Mouse (Mus musculus) lung, embryonic 14.5 days (tissue): ENCODE measurements around the gene Cyp4x1. TPM values are rescaled to one million over a fixed set of nuclear protein-coding genes. Genes with fewer than 3 reads are reported as not detected.
A peak's percentile ranks its signal among the peaks of the same experiment; 100 is the strongest.

ENCODE experiments used
- ATAC-seq: fragments of 200-750 bp; cut with Nextera tagmentation; 2 replicates; pipeline ENCODE4 v1.8.0; 2017; ENCODE audit warnings: mild to moderate bottlenecking, moderate TSS enrichment, moderate library complexity; ENCODE audit not compliant: insufficient read depth
- DNase-seq: peaks from one replicate; pipeline ENCODE4 v3.0.0-alpha.2; 2015
- H3K27ac ChIP-seq: fragments of 300-500 bp; sonication (generic); 2 replicates; pipeline ENCODE4 v1.5.1; 2014; ENCODE audit warnings: low read depth, mild to moderate bottlenecking, moderate library complexity
- H3K27me3 ChIP-seq: fragments of 300-500 bp; sonication (generic); 2 replicates; pipeline ENCODE4 v1.6.1; 2014; ENCODE audit warnings: low read length, control low read depth; ENCODE audit not compliant: insufficient read depth
- H3K36me3 ChIP-seq: fragments of 300-500 bp; sonication (generic); 2 replicates; pipeline ENCODE4 v1.6.1; 2014; ENCODE audit warnings: control low read depth; ENCODE audit not compliant: insufficient read depth
- H3K4me1 ChIP-seq: fragments of 300-500 bp; sonication (generic); 2 replicates; pipeline ENCODE4 v1.6.1; 2014; ENCODE audit warnings: antibody characterized with exemption, control low read depth; ENCODE audit not compliant: insufficient read depth
- H3K4me2 ChIP-seq: fragments of 300-500 bp; sonication (generic); 2 replicates; pipeline ENCODE4 v1.6.1; 2014; ENCODE audit warnings: mild to moderate bottlenecking
- H3K4me3 ChIP-seq: fragments of 300-500 bp; sonication (generic); 2 replicates; pipeline ENCODE4 v1.5.1; 2014; ENCODE audit warnings: low read depth, low read length
- H3K9ac ChIP-seq: fragments of 300-500 bp; sonication (generic); 2 replicates; pipeline ENCODE4 v1.6.1; 2014
- H3K9me3 ChIP-seq: fragments of 300-500 bp; sonication (generic); 2 replicates; pipeline ENCODE4 v1.6.1; 2016; ENCODE audit warnings: low read depth, low read length, control low read depth
- CTCF ChIP-seq: IDR thresholded peaks from 2 replicates; pipeline ENCODE4 v1.5.1; 2016; ENCODE audit warnings: antibody characterized with exemption, low read depth
- WGBS: fragments of 180-500 bp; shearing (Covaris S2); extraction: QIAGEN DNeasy Blood & Tissue Kit; methylation state at CpG from one replicate; pipeline ENCODE4 v1.1.7; 2014; 5-methylcytosine and 5-hydroxymethylcytosine counted together
- polyA plus RNA-seq: library from polyadenylated mRNA; unstranded; fragments of >200 nt; fragmentation: Nextera tagmentation; extraction: Ambion mirVana; gene quantifications from 2 replicates; pipeline ENCODE4 v1.2.1, GENCODE M21; 2014

Cyp4x1 gene
- polyA plus RNA-seq, 1 experiment from 2014 or later, result 0.04 TPM

DNA sequence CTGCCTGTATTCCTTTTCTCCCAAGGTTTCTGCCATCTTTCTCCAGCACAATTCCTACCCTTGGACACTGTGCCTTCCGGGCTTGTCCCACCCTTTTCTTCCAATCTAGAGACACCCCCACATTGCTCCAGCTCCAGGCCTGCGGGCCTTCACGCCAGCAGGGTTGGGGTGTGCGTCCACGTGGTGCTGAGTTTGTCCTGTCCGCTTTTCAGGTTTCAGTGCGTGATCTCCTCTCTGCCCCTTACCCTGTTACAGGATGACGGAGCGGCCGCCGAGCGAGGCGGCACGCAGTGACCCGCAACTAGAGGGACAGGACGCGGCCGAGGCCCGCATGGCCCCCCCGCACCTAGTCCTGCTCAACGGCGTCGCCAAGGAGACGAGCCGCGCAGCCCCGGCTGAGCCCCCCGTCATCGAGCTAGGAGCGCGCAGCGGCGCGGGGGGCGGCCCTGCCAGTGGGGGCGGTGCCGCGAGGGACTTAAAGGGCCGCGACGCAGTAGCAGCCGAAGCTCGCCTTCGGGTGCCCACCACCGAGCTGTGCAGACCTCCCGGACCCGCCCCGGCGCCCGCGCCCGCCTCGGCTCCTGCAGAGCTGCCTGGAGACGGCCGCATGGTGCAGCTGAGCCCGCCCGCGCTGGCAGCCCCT, 71.1 kb downstream of the Cyp4x1 start:
- Histone ChIP-seq H3K4me1 (no peaks in the 10 kb centered on the region), H3K27me3 (peaks cover 77% of the 10 kb centered on the region), H3K4me3 (peak overlapping the region; percentile 54), H3K27ac (peak overlapping the region; percentile 26; the same call in 1 of the 2 replicates), H3K36me3 (no peaks in the 10 kb centered on the region), H3K4me2 (peak overlapping the region; percentile 92), H3K9me3 (no peaks in the 10 kb centered on the region), H3K9ac (peak overlapping the region; percentile 47)
- ATAC-seq (peak; percentile 84), DNase-seq (peak; percentile 75)
- WGBS, result under 1% methylated on average over 55 of the region's 58 CpGs
- TF ChIP-seq CTCF, result no peak

DNA sequence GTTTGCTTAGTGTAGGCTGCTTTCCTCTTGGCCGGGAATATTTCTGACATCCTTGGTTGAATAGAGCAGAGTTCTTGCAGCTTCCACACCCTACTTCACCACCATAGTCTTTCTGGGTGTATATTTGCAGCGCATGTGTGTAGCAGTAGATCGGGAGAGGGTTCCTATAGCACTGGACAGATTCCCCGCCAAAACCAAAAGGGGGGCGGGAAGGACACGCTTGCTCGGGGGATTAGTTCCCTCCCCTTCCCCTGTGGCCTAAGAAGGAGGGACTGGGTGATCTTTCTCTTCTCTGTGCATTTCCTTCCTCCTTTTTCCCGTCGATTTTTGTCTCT, 71.6 kb downstream of the Cyp4x1 start:
- Histone ChIP-seq H3K4me2 (peak overlapping the region; percentile 92), H3K4me1 (no peaks in the 10 kb centered on the region), H3K27ac (peak overlapping the region; percentile 26; the same call in 1 of the 2 replicates), H3K4me3 (peak overlapping the region; percentile 54), H3K27me3 (peaks cover 82% of the 10 kb centered on the region), H3K36me3 (no peaks in the 10 kb centered on the region), H3K9me3 (no peaks in the 10 kb centered on the region), H3K9ac (peak overlapping the region; percentile 47)
- ATAC-seq, result peak; percentile 18; the same call in 1 of the 2 replicates
- no peak for TF ChIP-seq CTCF
- DNase-seq, result peak; percentile 44
- 2% methylated on average over 9 of the region's 9 CpGs for WGBS

GRCm38 (mm10) chr4:115060753-115061152, 73.3 kb downstream of the Cyp4x1 start:
- 12% methylated on average over 3 of the region's 3 CpGs for WGBS
- no peak overlapping the region for H3K9ac ChIP-seq
- H3K4me2 ChIP-seq, result peak overlapping the region; percentile 69
- DNase-seq (no peak), ATAC-seq (no peak)
- H3K4me3 ChIP-seq, result peak overlapping the region; percentile 45; the same call in 1 of the 2 replicates
- no peaks in the 10 kb centered on the region for H3K36me3 ChIP-seq
- H3K9me3 ChIP-seq, result no peaks in the 10 kb centered on the region
- no peak overlapping the region for H3K27ac ChIP-seq
- H3K27me3 ChIP-seq, result peaks cover 97% of the 10 kb centered on the region
- H3K4me1 ChIP-seq, result 0 out of 2 replicates have a peak, but pooled peaks cover 3% of the 10 kb centered on the region
- TF ChIP-seq CTCF, result no peak

GRCm38 (mm10) chr4:115059871-115060270, 74.2 kb downstream of the Cyp4x1 start:
- DNase-seq, result peak; percentile 37
- Histone ChIP-seq H3K4me1 (0 out of 2 replicates have a peak, but pooled peaks cover 3% of the 10 kb centered on the region), H3K9me3 (no peaks in the 10 kb centered on the region), H3K36me3 (no peaks in the 10 kb centered on the region), H3K27me3 (peaks cover 98% of the 10 kb centered on the region), H3K27ac (peak overlapping the region; percentile 54), H3K4me2 (peak overlapping the region; percentile 69), H3K9ac (peak overlapping the region; percentile 35; the same call in 1 of the 2 replicates), H3K4me3 (peak overlapping the region; percentile 45)
- WGBS, result 6% methylated on average over 12 of the region's 12 CpGs
- no peak for TF ChIP-seq CTCF
- ATAC-seq, result no peak

- Histone ChIP-seq H3K4me3 (peak overlapping the region; percentile 45), H3K27ac (peak overlapping the region; percentile 88)
Measured at GRCm38 (mm10) chr4:115058871-115059590, 75.0 kb downstream of the Cyp4x1 start.

DNA sequence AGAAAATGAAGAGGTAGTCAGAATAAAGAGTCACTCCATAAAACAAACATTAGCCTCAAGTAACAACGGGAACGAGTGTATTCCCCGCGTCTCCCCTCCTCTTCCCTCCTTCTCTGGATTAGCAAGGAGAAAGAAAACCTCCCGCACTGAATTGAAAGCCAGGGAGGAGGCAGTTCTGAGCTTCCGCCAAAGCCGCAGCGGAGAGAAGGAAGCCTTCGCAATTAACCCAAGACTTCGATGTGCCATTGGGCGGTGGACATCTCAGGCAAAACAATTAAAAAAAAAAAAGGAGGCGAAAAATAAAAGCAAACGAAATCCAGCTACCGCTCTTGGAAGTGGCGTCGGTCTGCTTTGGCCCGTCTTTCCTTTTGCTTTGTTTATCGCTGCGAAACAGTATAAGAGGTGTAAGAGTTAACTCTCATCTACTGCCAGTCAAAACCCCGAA, 75.7 kb downstream of the Cyp4x1 start:
- WGBS, result 2% methylated on average over 20 of the region's 20 CpGs
- H3K4me1 ChIP-seq, result 0 out of 2 replicates have a peak, but pooled peaks cover 3% of the 10 kb centered on the region
- peaks cover 98% of the 10 kb centered on the region for H3K27me3 ChIP-seq
- H3K27ac ChIP-seq, result peak overlapping the region; percentile 88
- peak overlapping the region; percentile 65 for H3K9ac ChIP-seq
- H3K4me2 ChIP-seq, result peak overlapping the region; percentile 69
- peak overlapping the region; percentile 45 for H3K4me3 ChIP-seq
- TF ChIP-seq CTCF, result no peak
- ATAC-seq (no peak), DNase-seq (peak; percentile 47)
- H3K9me3 ChIP-seq, result no peaks in the 10 kb centered on the region
- no peaks in the 10 kb centered on the region for H3K36me3 ChIP-seq

More at GRCm38 (mm10) chr4:115058871-115059590, 75.0 kb downstream of the Cyp4x1 start:
- Histone ChIP-seq H3K4me2 (peak overlapping the region; percentile 69), H3K9me3 (no peaks in the 10 kb centered on the region), H3K27me3 (peaks cover 98% of the 10 kb centered on the region), H3K9ac (peak overlapping the region; percentile 65), H3K36me3 (no peaks in the 10 kb centered on the region), H3K4me1 (0 out of 2 replicates have a peak, but pooled peaks cover 3% of the 10 kb centered on the region)
- ATAC-seq, result no peak
- DNase-seq, result peak; percentile 31
- 3% methylated on average over 23 of the region's 23 CpGs for WGBS
- TF ChIP-seq CTCF, result no peak

DNA sequence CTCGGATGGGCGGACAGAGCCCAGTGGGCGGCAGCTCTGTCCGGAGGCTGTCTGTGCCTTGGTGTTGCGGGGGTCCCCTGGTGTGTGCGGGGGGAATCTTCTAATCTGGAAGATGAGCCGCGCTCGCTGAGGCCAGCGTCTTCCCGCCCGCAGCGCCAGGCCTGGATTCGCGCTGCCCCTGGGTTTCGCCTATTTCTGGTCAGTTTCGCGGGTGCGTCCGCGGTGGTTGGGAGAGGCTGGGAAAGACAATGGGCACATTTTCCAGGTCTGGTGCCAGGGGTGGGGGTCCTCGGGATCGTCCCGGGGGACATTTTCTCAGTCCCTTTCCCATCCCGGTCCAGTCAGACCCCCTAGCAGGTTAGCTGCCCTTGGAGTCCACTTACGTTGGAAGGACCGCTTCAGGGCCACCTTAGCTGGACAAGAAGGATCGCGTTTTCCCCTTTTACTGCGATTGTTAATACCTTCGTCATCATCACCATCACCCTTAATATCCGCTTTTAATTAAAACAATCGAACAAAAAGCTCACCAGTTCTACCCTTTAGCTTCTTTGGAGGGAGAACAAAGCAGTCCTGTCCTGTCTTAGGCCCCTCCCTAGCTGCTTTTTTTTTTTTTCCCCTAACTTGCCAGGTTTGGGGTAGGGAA, 76.3 kb downstream of the Cyp4x1 start:
- Histone ChIP-seq H3K27me3 (peaks cover 96% of the 10 kb centered on the region), H3K9me3 (no peaks in the 10 kb centered on the region), H3K27ac (peak overlapping the region; percentile 88), H3K9ac (peak overlapping the region; percentile 65), H3K4me1 (0 out of 2 replicates have a peak, but pooled peaks cover 3% of the 10 kb centered on the region), H3K4me2 (peak overlapping the region; percentile 69), H3K36me3 (no peaks in the 10 kb centered on the region), H3K4me3 (peak overlapping the region; percentile 45)
- WGBS, result under 1% methylated on average over 33 of the region's 33 CpGs
- TF ChIP-seq CTCF, result no peak
- ATAC-seq, result peak; percentile 8; the same call in 1 of the 2 replicates
- peak; percentile 43 for DNase-seq
